Mouse (Mus musculus) lung, postnatal 0 days (tissue): ENCODE data around the gene Pgm5.
A peak's percentile ranks its signal among the peaks of the same experiment; 100 is the strongest.

ENCODE experiments used
- CTCF ChIP-seq: IDR thresholded peaks from 2 replicates; pipeline ENCODE4 v1.5.1; 2016; ENCODE audit warnings: antibody characterized with exemption, mild to moderate bottlenecking
- EP300 ChIP-seq: IDR thresholded peaks from 2 replicates; pipeline ENCODE4 v1.6.1; 2016; ENCODE audit warnings: antibody characterized with exemption, mild to moderate bottlenecking, control low read depth

- TF ChIP-seq CTCF (0 out of 2 replicates have a peak, but pooled peaks have one; percentile 20), EP300 (no peak)
Measured at GRCm38 (mm10) chr19:24701716-24702115, 159.9 kb downstream of the Pgm5 start.
